Mouse (Mus musculus) kidney, embryonic 14.5 days (tissue): Measurements from ENCODE around the gene Prepl. TPM values are rescaled to one million over a fixed set of nuclear protein-coding genes. Genes with fewer than 3 reads are reported as not detected.
A peak's percentile ranks its signal among the peaks of the same experiment; 100 is the strongest.

Experiments used
- ATAC-seq: fragments of 200-750 bp; cut with Nextera tagmentation; 2 replicates; pipeline ENCODE4 v1.8.0; 2017; ENCODE audit warnings: moderate number of reproducible peaks, mild to moderate bottlenecking, moderate TSS enrichment, moderate library complexity; ENCODE audit not compliant: low FRiP score, low TSS enrichment
- H3K27ac ChIP-seq: fragments of 300-500 bp; sonication (generic); 2 replicates; pipeline ENCODE4 v1.5.1; 2014; ENCODE audit warnings: low read depth, mild to moderate bottlenecking, low read length, moderate library complexity, mixed read lengths
- H3K27me3 ChIP-seq: fragments of 300-500 bp; sonication (generic); 2 replicates; pipeline ENCODE4 v1.6.1; 2014; ENCODE audit warnings: mild to moderate bottlenecking, low read length; ENCODE audit not compliant: control insufficient read depth, insufficient read depth
- H3K36me3 ChIP-seq: fragments of 300-500 bp; sonication (generic); 2 replicates; pipeline ENCODE4 v1.6.1; 2014; ENCODE audit warnings: low read length, mixed read lengths; ENCODE audit not compliant: control insufficient read depth, insufficient read depth
- H3K4me1 ChIP-seq: fragments of 300-500 bp; sonication (generic); 2 replicates; pipeline ENCODE4 v1.6.1; 2014; ENCODE audit warnings: low read length, mixed read lengths; ENCODE audit not compliant: control insufficient read depth, insufficient read depth
- H3K4me2 ChIP-seq: fragments of 300-500 bp; sonication (generic); replicated peaks from 2 replicates; pipeline ENCODE4 v1.6.1; 2014; ENCODE audit warnings: low read depth, mild to moderate bottlenecking, low read length
- H3K4me3 ChIP-seq: fragments of 300-500 bp; sonication (generic); 2 replicates; pipeline ENCODE4 v1.5.1; 2014; ENCODE audit warnings: mild to moderate bottlenecking, low read length
- H3K9ac ChIP-seq: fragments of 300-500 bp; sonication (generic); 2 replicates; pipeline ENCODE4 v1.6.1; 2014; ENCODE audit warnings: low read depth, mild to moderate bottlenecking, low read length, moderate library complexity
- H3K9me3 ChIP-seq: fragments of 300-500 bp; sonication (generic); 2 replicates; pipeline ENCODE4 v1.6.1; 2016; ENCODE audit warnings: low read length; ENCODE audit not compliant: control insufficient read depth
- WGBS: fragments of 180-500 bp; shearing (Covaris S2); extraction: QIAGEN DNeasy Blood & Tissue Kit; methylation state at CpG from one replicate; pipeline ENCODE4 v1.1.7; 2014; 5-methylcytosine and 5-hydroxymethylcytosine counted together
- polyA plus RNA-seq: library from polyadenylated mRNA; unstranded; fragments of >200 nt; fragmentation: Nextera tagmentation; extraction: Ambion mirVana; gene quantifications from 2 replicates; pipeline ENCODE4 v1.2.1, GENCODE M21; 2014

Gene Prepl
- polyA plus RNA-seq: 18.3 and 35.6 TPM in 2 replicates

DNA sequence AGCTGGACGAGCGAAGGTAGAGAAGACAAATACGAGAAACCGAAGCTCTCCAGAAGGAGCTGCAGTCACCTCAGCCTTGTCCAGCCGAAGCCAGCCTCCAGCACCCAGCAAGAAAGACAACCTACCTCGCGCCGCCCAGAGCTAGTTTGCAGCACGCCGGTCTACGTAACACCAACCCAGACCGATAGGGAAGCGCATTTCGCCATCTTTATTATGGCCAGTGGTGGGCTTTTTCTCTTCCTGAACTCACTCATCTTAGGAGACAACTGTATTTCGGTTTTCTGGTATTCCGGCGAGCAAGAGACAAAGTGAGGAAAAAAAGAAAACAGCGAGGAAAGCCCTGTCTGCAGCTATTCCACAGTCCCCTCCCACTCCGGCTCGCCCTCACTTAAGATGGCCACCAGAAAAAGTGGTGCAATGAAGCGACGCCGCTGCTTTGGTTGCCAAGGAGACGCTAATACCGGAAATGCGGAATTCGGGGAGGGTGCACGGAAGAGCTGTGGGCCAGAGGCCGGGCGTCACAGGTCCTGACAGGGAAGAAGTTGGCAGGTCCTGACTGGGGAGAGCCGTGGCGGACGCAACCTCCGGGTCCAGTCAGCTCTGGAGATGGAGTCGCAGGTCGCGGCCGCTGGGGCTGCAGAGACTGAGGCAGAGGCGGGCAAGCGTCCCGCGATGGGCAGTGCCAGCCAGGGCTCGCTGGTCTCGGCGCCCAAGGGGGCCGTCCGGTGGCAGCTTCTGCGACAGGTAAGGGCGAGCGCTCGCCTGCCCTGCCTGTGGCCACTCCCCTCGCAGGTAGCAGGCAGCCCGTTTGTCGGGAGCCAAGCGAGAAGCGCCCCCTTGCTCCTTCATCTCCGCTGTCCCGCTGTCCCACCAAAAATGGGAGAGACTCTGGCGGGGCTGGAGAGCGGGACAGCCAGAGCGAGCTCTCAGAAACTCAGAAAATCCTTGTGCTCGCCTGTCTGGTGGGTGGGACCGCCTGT is at the start of gene Prepl, which contains the start of gene Camkmt:
Prepl (minus strand) TSS at position 122 of the 980 bp plus-strand sequence.
Camkmt (plus strand) TSS at position 433 of the 980 bp plus-strand sequence.
- peak within 1 kb of the TSS; percentile 79 for H3K9ac ChIP-seq
- 0 out of 2 replicates have a peak, but pooled peaks cover 5% of the 10 kb centered on the region for H3K4me1 ChIP-seq
- peak within 1 kb of the TSS; percentile 83 for H3K27ac ChIP-seq
- H3K36me3 ChIP-seq: no peaks in the 10 kb centered on the region
- no peaks in the 10 kb centered on the region for H3K27me3 ChIP-seq
- H3K4me3 ChIP-seq: peak within 1 kb of the TSS; percentile 87
- no peaks in the 10 kb centered on the region for H3K9me3 ChIP-seq
- WGBS: under 1% methylated on average over 57 of the region's 63 CpGs
- ATAC-seq: peak; percentile 99
- peak within 1 kb of the TSS; percentile 81 for H3K4me2 ChIP-seq

DNA sequence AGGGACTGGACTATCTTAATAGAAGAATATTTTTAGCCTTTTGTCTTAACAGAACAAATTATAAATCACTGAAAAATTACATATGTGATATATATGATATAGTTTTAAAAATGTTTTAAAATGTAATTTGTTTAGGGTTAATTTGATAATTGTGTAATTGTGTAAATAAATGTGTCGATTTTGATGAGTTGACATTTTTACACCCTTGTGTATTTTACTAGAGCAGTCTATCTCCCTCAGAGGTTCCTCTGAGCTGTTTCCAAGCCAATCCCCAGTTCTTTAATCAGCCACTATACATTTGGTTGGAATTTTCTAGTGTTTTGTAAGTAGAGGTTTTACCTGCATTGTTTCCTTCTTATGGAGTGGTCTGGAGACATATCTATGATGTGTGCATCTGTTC is 48.4 kb upstream of the Prepl start:
- H3K9me3 ChIP-seq: no peaks in the 10 kb centered on the region
- H3K4me3 ChIP-seq: no peak overlapping the region
- ATAC-seq: no peak
- 94% methylated on average over 1 of the region's 1 CpGs for whole genome bisulfite sequencing
- no peak overlapping the region for H3K9ac ChIP-seq
- H3K4me2 ChIP-seq: no peak overlapping the region
- no peaks in the 10 kb centered on the region for H3K27me3 ChIP-seq
- H3K4me1 ChIP-seq: no peaks in the 10 kb centered on the region
- H3K27ac ChIP-seq: no peak overlapping the region
- H3K36me3 ChIP-seq: no peaks in the 10 kb centered on the region

DNA sequence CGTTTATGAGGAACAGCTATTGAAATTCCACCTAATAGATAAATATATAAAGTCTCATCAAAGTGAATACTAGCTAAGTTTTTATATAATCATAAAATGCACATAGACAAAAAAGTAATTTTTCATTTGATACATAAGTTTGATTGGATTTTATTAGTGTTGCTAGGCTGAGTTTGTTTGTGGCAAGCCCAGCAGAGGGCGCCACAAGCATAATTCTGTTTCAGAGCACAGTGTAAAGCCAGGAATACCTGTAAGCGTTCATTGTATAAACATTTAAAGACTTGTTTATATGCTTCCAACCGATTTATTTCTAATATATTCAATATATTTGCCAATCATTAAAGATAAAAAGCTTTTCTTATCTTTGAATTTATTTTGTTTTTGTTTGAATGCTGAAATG is 26.6 kb upstream of the Prepl start:
- no peaks in the 10 kb centered on the region for H3K9me3 ChIP-seq
- H3K27ac ChIP-seq: no peak overlapping the region
- H3K9ac ChIP-seq: no peak overlapping the region
- no peaks in the 10 kb centered on the region for H3K4me1 ChIP-seq
- no peaks in the 10 kb centered on the region for H3K27me3 ChIP-seq
- no peak for ATAC-seq
- H3K4me2 ChIP-seq: no peak overlapping the region
- no peak overlapping the region for H3K4me3 ChIP-seq
- WGBS: 32% methylated on average over 4 of the region's 4 CpGs
- no peaks in the 10 kb centered on the region for H3K36me3 ChIP-seq

GRCm38 (mm10) chr17:85113441-85113840 is 23.4 kb upstream of the Prepl start:
- H3K9ac ChIP-seq: no peak overlapping the region
- ATAC-seq: no peak

GRCm38 (mm10) chr17:85110640-85111039 is 20.6 kb upstream of the Prepl start:
- H3K27me3 ChIP-seq: no peaks in the 10 kb centered on the region
- 96% methylated on average over 1 of the region's 1 CpGs for WGBS
- H3K9ac ChIP-seq: no peak overlapping the region
- H3K27ac ChIP-seq: no peak overlapping the region
- H3K36me3 ChIP-seq: no peaks in the 10 kb centered on the region
- no peak for ATAC-seq
- no peak overlapping the region for H3K4me3 ChIP-seq
- H3K9me3 ChIP-seq: no peaks in the 10 kb centered on the region
- no peak overlapping the region for H3K4me2 ChIP-seq
- no peaks in the 10 kb centered on the region for H3K4me1 ChIP-seq

More at GRCm38 (mm10) chr17:85113441-85113840, 23.4 kb upstream of the Prepl start:
- no peak overlapping the region for H3K4me3 ChIP-seq
- no peaks in the 10 kb centered on the region for H3K27me3 ChIP-seq
- H3K4me2 ChIP-seq: no peak overlapping the region
- no peaks in the 10 kb centered on the region for H3K9me3 ChIP-seq
- no peaks in the 10 kb centered on the region for H3K4me1 ChIP-seq
- 82% methylated on average over 8 of the region's 8 CpGs for WGBS
- no peak overlapping the region for H3K27ac ChIP-seq
- H3K36me3 ChIP-seq: no peaks in the 10 kb centered on the region

DNA sequence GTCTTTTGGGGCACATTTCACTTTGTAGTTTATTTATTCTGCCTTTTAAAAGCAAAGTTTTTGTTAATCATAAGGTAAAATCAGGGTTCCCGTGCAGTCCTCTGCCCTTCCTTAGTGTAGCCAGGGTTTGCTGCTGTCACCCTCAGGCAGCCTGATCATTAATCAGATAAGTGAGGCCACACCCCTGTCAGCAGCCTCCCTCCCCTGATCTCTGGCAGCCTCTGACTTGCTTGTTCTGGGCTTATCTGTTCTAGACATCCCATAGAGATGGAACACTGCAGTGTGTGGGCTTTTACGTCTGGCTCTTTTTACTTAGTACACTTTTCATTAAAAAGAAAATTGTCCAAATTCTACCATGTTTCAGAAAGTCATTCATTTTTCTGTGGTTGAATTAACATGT is 13.3 kb upstream of the Prepl start:
- H3K4me2 ChIP-seq: no peak overlapping the region
- peaks cover 7% of the 10 kb centered on the region for H3K36me3 ChIP-seq
- no peak for ATAC-seq
- WGBS: 28% methylated on average over 2 of the region's 2 CpGs
- H3K9me3 ChIP-seq: no peaks in the 10 kb centered on the region
- no peaks in the 10 kb centered on the region for H3K27me3 ChIP-seq
- H3K9ac ChIP-seq: no peak overlapping the region
- H3K4me1 ChIP-seq: no peaks in the 10 kb centered on the region
- no peak overlapping the region for H3K4me3 ChIP-seq
- no peak overlapping the region for H3K27ac ChIP-seq

DNA sequence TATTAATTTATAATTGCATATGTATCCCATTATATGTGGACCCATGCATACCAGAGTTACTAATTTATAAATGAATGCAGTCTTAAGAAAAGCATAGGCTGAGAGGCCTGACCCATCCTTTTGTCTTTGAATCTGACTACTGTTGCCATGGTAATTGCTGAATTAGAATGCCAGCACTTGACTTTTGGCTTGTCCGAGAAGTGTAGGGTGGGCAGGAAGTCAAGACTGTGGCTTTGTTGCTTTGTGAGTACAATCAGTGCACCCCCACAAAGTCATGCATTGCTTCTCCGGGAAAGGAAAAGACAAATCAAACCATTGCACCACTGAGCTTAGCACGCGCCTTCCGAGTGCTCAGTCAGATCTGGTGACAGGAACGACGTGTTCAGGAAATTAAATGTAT is 11.7 kb upstream of the Prepl start:
- H3K27me3 ChIP-seq: no peaks in the 10 kb centered on the region
- no peak overlapping the region for H3K27ac ChIP-seq
- ATAC-seq: no peak
- no peaks in the 10 kb centered on the region for H3K4me1 ChIP-seq
- no peak overlapping the region for H3K4me2 ChIP-seq
- 89% methylated on average over 7 of the region's 7 CpGs for WGBS
- no peak overlapping the region for H3K4me3 ChIP-seq
- H3K9ac ChIP-seq: no peak overlapping the region
- H3K9me3 ChIP-seq: peaks cover 5% of the 10 kb centered on the region; the same call in 1 of the 2 replicates
- H3K36me3 ChIP-seq: peaks cover 10% of the 10 kb centered on the region

DNA sequence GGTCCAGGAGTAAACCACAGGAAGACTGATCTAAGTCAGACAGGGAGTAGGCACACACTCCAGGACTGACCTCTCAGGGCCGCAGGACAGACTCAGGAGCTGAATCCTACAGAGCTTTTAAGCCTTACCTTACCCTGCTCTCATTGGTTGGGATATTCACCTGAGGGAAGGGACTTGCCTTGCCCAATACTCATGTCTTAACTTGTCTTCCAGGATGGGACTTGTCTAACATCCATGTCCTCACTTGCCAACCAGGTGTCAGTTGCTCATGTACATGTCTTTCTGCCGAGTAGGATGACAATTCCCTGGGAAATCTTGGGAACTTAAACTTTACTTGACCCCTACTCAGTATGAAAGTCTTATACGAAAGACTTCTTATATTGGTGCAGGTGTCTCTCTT is 10.2 kb upstream of the Prepl start:
- Histone ChIP-seq H3K9me3 (peaks cover 5% of the 10 kb centered on the region; the same call in 1 of the 2 replicates), H3K4me1 (no peaks in the 10 kb centered on the region), H3K4me3 (no peak overlapping the region), H3K36me3 (peaks cover 10% of the 10 kb centered on the region), H3K9ac (no peak overlapping the region), H3K27me3 (no peaks in the 10 kb centered on the region), H3K4me2 (no peak overlapping the region), H3K27ac (no peak overlapping the region)
- WGBS: 93% methylated on average over 3 of the region's 3 CpGs
- ATAC-seq: no peak

GRCm38 (mm10) chr17:85098677-85099323 is 8.8 kb upstream of the Prepl start:
- Histone ChIP-seq H3K9ac (no peak overlapping the region), H3K9me3 (peaks cover 5% of the 10 kb centered on the region; the same call in 1 of the 2 replicates), H3K4me1 (no peaks in the 10 kb centered on the region), H3K27me3 (no peaks in the 10 kb centered on the region), H3K4me2 (no peak overlapping the region), H3K4me3 (no peak overlapping the region), H3K36me3 (peaks cover 10% of the 10 kb centered on the region), H3K27ac (no peak overlapping the region)
- 92% methylated on average over 7 of the region's 7 CpGs for WGBS
- ATAC-seq: no peak
